Mouse (Mus musculus) erythroblast, embryonic 14.5 days (primary cell): ENCODE data around the gene Cyb561d1.

Experiments used
- GATA1 ChIP-seq: IDR thresholded peaks from 2 replicates; pipeline ENCODE4 v1.6.1; 2012; ENCODE audit warnings: low read length, inconsistent platforms, mixed read lengths
- TAL1 ChIP-seq: IDR thresholded peaks from 3 replicates; pipeline ENCODE4 v1.6.1; 2012; ENCODE audit warnings: low read length, inconsistent platforms, mixed read lengths

DNA sequence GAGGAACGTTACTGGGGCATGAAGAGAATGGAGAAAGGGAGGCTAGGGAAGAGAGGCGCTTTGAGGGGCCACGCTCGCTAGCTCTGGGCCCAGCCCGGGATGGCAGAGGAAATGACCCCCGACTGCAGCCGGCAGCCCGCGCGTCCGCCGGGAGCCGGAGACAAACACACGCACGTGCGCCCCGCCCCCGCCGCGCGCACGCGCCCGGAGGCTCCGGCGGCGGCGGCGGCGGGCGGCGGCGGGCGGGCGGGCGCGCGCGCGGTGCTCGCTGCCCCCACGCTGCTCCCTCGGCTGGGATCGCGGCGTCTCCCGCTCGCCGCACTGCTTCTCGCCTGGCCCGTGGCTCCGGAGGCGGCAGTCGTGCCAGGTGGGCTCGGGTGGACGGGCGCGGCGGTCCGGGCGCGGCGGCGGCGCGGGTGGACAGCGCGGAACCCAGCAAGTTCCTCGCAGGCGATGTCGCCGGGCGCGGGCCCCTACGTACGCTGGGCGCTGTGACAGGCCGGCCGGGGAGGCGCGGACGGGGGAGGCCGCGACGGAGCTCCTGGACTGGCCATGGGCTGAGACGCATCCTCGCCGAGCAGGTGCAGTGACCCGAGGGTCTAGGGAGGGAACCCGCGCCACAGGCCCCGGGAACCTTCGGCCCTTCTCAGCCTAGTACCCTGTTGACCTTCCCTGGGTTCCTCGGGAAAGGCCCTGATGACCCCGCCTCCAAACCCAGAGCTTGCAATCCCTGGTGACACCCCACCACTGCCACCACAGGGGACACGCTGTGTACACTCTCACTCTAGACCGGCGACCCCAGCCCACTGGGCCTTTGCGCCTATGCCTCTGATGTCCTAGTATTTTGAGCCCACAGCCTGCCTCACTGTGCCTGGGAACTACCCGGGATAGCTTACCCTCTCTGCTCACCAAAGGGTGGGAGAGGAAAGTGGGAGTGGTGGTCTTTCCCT is 14.6 kb downstream of the Cyb561d1 start, which contains the start of gene Amigo1:
- TF ChIP-seq GATA1 (no peak), TAL1 (no peak)
